Mouse (Mus musculus): Measurements from ENCODE around the gene Gm20388. TPM values are rescaled to one million over a fixed set of nuclear protein-coding genes. Genes with fewer than 3 reads are reported as not detected.
A peak's percentile ranks its signal among the peaks of the same experiment; 100 is the strongest.

Gene Gm20388
- polyA plus RNA-seq, 1 experiment from 2014 or later = 5.3 TPM

DNA sequence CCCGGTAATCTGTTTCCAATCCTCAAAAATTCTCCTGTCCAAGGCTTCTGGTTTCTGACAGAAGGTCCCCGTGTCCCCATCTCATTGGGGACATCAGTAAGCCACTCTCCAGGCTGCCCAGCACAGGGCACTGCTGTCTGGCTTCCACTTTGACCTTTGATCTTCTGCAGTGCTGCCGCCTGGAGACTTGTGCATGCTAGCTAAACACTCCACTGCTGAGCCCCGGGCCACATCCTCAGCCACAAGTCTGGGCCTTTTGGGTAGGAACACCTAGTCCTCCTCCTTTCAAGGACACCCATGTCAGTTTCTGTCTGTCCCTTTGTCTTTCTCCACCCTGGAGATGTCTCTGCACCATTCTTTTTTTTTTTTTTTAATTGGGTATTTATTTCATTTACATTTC is 782.3 kb downstream of the Gm20388 start:
- no peak overlapping the region for H3K27ac ChIP-seq (ENCODE audit: low read depth, low read length)
- no peak overlapping the region for H3K4me3 ChIP-seq (ENCODE audit: low read depth, low read length)
- H3K4me2 ChIP-seq = no peak overlapping the region
- H3K9ac ChIP-seq (ENCODE audit: low read depth, low read length) = no peak overlapping the region
- WGBS = 51% methylated on average over 4 of the region's 4 CpGs
- ATAC-seq (replicated peaks; ENCODE audit: low FRiP score) (no peak), DNase-seq (ENCODE audit: low spot score) (no peak)
- peaks cover 20% of the 10 kb centered on the region for H3K4me1 ChIP-seq (replicated peaks; ENCODE audit: control insufficient read depth, insufficient read depth, low read length)
- no peaks in the 10 kb centered on the region for H3K36me3 ChIP-seq (ENCODE audit: control insufficient read depth, insufficient read depth, low read length)
- peaks cover 4% of the 10 kb centered on the region for H3K27me3 ChIP-seq (replicated peaks; ENCODE audit: control insufficient read depth, insufficient read depth, low read length)
- H3K9me3 ChIP-seq (ENCODE audit: control insufficient read depth, low read length) = no peaks in the 10 kb centered on the region

DNA sequence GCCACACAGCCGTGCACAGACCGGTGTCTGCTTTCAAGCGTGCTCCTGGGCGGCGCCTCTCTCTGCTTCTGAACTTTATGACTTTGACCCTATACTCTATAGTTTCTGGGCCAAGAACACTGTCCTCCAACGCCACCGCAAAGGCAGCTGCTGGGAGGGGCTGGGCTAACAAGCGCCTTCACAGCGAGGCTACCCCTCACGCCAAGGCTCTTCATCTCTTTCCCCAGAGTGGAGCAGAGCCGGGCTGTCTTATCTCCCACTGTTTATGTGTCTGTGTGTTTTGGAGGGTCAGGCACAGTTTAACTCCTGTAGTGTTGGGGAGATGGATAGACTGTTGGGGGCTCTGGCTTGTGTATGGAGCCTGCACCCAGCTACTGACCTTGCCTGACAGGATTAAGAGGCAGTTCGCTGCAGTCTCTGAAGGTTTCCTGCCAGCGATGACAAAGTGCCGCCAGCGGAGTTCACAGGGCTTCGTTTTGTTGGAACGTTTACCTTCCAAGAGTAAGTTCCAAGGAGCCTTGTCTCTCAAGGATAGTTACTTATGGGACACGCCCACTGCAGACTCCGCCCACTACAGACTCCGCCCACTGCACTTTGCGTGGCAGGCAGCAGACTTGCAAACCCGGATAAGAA is 783.3 kb downstream of the Gm20388 start:
- DNase-seq (ENCODE audit: low spot score) (peak; percentile 62), ATAC-seq (replicated peaks; ENCODE audit: low FRiP score) (peak; percentile 49)
- H3K4me3 ChIP-seq (ENCODE audit: low read depth, low read length) = no peak overlapping the region

GRCm38 (mm10) chr8:120696401-120697153 is 785.9 kb downstream of the Gm20388 start:
- Histone ChIP-seq H3K4me1 (replicated peaks; ENCODE audit: control insufficient read depth, insufficient read depth, low read length) (peaks cover 20% of the 10 kb centered on the region), H3K27ac (ENCODE audit: low read depth, low read length) (0 out of 2 replicates have a peak overlapping the region, but pooled peaks have one; percentile 2), H3K9me3 (ENCODE audit: control insufficient read depth, low read length) (no peaks in the 10 kb centered on the region), H3K4me2 (no peak overlapping the region), H3K9ac (ENCODE audit: low read depth, low read length) (no peak overlapping the region), H3K4me3 (ENCODE audit: low read depth, low read length) (no peak overlapping the region), H3K27me3 (replicated peaks; ENCODE audit: control insufficient read depth, insufficient read depth, low read length) (no peaks in the 10 kb centered on the region), H3K36me3 (ENCODE audit: control insufficient read depth, insufficient read depth, low read length) (no peaks in the 10 kb centered on the region)
- DNase-seq (ENCODE audit: low spot score) (no peak), ATAC-seq (replicated peaks; ENCODE audit: low FRiP score) (no peak)
- 61% methylated on average over 13 of the region's 13 CpGs for WGBS

More for the DNA sequence above, 783.3 kb downstream of the Gm20388 start:
- Histone ChIP-seq H3K27me3 (replicated peaks; ENCODE audit: control insufficient read depth, insufficient read depth, low read length) (no peaks in the 10 kb centered on the region; the same call in 1 of the 2 replicates), H3K36me3 (ENCODE audit: control insufficient read depth, insufficient read depth, low read length) (no peaks in the 10 kb centered on the region), H3K9ac (ENCODE audit: low read depth, low read length) (no peak overlapping the region), H3K9me3 (ENCODE audit: control insufficient read depth, low read length) (no peaks in the 10 kb centered on the region), H3K27ac (ENCODE audit: low read depth, low read length) (peak overlapping the region; percentile 43; the same call in 1 of the 2 replicates), H3K4me1 (replicated peaks; ENCODE audit: control insufficient read depth, insufficient read depth, low read length) (peaks cover 20% of the 10 kb centered on the region), H3K4me2 (peak overlapping the region; percentile 30; the same call in 1 of the 2 replicates)
- WGBS = 37% methylated on average over 22 of the region's 22 CpGs

DNA sequence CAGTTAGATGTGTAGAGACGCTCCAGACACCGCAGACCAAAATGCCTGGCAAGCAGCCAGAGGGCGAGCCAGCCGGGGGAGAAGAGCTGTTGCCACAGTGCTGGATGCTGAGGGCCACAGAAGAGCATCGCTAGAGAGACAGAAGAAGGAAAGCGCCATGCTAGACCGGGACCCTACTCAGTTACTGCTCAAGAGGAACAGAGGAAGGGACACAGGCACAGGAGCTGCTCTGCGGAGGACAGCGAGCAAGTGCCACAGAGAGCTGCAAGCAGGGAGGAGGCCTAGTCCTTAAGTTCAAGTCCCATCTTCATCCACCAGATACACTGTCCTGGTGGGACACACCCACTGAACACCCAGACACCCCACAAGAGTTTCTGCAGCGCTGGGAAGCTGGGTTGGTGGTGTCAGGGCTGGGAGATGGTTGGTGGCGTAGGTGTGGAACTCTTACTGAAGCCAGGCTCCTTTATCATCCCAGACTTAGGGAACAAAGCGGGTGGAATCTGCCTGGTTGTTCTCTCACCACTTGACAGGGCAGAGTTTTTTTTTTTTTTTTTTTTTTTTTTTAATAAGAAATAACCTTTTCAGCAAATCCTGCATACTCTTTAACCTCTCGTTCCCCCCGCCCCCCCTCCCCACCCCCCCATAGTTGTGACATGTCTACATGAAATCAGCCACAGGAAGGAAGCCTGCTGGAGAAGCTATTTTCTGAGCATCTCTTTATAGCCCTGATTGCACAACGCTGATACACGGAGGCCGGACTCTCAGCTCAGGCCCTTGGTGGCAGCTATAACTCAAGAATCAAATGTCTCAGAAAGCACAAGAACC is 786.7 kb downstream of the Gm20388 start:
- H3K27ac ChIP-seq (ENCODE audit: low read depth, low read length) = no peak overlapping the region
- H3K4me3 ChIP-seq (ENCODE audit: low read depth, low read length) = no peak overlapping the region
- H3K9ac ChIP-seq (ENCODE audit: low read depth, low read length) = no peak overlapping the region
- no peak for DNase-seq (ENCODE audit: low spot score)
- peaks cover 25% of the 10 kb centered on the region for H3K4me1 ChIP-seq (replicated peaks; ENCODE audit: control insufficient read depth, insufficient read depth, low read length)
- ATAC-seq (replicated peaks; ENCODE audit: low FRiP score) = no peak
- H3K4me2 ChIP-seq = no peak overlapping the region
- H3K9me3 ChIP-seq (ENCODE audit: control insufficient read depth, low read length) = no peaks in the 10 kb centered on the region
- H3K27me3 ChIP-seq (replicated peaks; ENCODE audit: control insufficient read depth, insufficient read depth, low read length) = no peaks in the 10 kb centered on the region
- WGBS = 66% methylated on average over 17 of the region's 17 CpGs
- H3K36me3 ChIP-seq (ENCODE audit: control insufficient read depth, insufficient read depth, low read length) = no peaks in the 10 kb centered on the region

- Histone ChIP-seq H3K27ac (ENCODE audit: low read depth, low read length) (no peak overlapping the region), H3K27me3 (replicated peaks; ENCODE audit: control insufficient read depth, insufficient read depth, low read length) (no peaks in the 10 kb centered on the region), H3K4me3 (ENCODE audit: low read depth, low read length) (no peak overlapping the region), H3K4me2 (no peak overlapping the region), H3K4me1 (replicated peaks; ENCODE audit: control insufficient read depth, insufficient read depth, low read length) (peaks cover 23% of the 10 kb centered on the region), H3K9me3 (ENCODE audit: control insufficient read depth, low read length) (no peaks in the 10 kb centered on the region), H3K36me3 (ENCODE audit: control insufficient read depth, insufficient read depth, low read length) (no peaks in the 10 kb centered on the region), H3K9ac (ENCODE audit: low read depth, low read length) (no peak overlapping the region)
- DNase-seq (ENCODE audit: low spot score) (no peak), ATAC-seq (replicated peaks; ENCODE audit: low FRiP score) (no peak)
These were observed 787.3 kb downstream of the Gm20388 start for GRCm38 (mm10) chr8:120697979-120698272.

GRCm38 (mm10) chr8:120698426-120698825 is 787.8 kb downstream of the Gm20388 start:
- H3K9ac ChIP-seq (ENCODE audit: low read depth, low read length) = no peak overlapping the region
- H3K36me3 ChIP-seq (ENCODE audit: control insufficient read depth, insufficient read depth, low read length) = no peaks in the 10 kb centered on the region
- no peaks in the 10 kb centered on the region for H3K9me3 ChIP-seq (ENCODE audit: control insufficient read depth, low read length)
- H3K4me2 ChIP-seq = no peak overlapping the region
- no peaks in the 10 kb centered on the region for H3K27me3 ChIP-seq (replicated peaks; ENCODE audit: control insufficient read depth, insufficient read depth, low read length)
- peaks cover 23% of the 10 kb centered on the region for H3K4me1 ChIP-seq (replicated peaks; ENCODE audit: control insufficient read depth, insufficient read depth, low read length)
- H3K4me3 ChIP-seq (ENCODE audit: low read depth, low read length) = no peak overlapping the region
- ATAC-seq (replicated peaks; ENCODE audit: low FRiP score) (no peak), DNase-seq (ENCODE audit: low spot score) (no peak)
- H3K27ac ChIP-seq (ENCODE audit: low read depth, low read length) = no peak overlapping the region
- 88% methylated on average over 7 of the region's 7 CpGs for WGBS

- Histone ChIP-seq H3K36me3 (ENCODE audit: control insufficient read depth, insufficient read depth, low read length) (no peaks in the 10 kb centered on the region), H3K9ac (ENCODE audit: low read depth, low read length) (no peak overlapping the region), H3K9me3 (ENCODE audit: control insufficient read depth, low read length) (no peaks in the 10 kb centered on the region), H3K4me1 (replicated peaks; ENCODE audit: control insufficient read depth, insufficient read depth, low read length) (peaks cover 18% of the 10 kb centered on the region), H3K27me3 (replicated peaks; ENCODE audit: control insufficient read depth, insufficient read depth, low read length) (no peaks in the 10 kb centered on the region), H3K4me2 (no peak overlapping the region), H3K4me3 (ENCODE audit: low read depth, low read length) (no peak overlapping the region), H3K27ac (ENCODE audit: low read depth, low read length) (no peak overlapping the region)
- no peak for DNase-seq (ENCODE audit: low spot score)
- 70% methylated on average over 6 of the region's 6 CpGs for WGBS
- ATAC-seq (replicated peaks; ENCODE audit: low FRiP score) = no peak
These were observed 788.4 kb downstream of the Gm20388 start for GRCm38 (mm10) chr8:120699079-120699478.

DNA sequence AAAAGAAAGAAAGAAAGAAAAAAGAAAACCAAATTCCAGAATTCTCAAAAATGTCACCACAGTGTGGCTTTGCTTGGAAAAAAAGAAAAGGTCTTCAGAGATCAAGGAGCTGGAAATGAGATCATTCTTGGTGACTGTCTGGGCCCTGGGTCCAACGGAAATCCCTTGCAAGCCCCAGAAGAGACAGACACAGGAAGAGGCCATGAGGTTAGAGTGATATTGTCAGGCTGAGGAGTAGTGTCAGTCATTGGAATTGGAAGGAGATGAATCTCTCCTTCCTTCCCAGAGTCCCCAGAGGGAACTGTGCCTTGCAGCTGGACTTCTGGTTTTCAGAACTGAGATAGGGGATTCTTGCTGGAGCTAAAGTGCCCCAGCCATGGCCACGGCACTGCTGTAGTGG is 788.9 kb downstream of the Gm20388 start:
- WGBS = 54% methylated on average over 2 of the region's 2 CpGs
- Histone ChIP-seq H3K4me2 (no peak overlapping the region), H3K36me3 (ENCODE audit: control insufficient read depth, insufficient read depth, low read length) (no peaks in the 10 kb centered on the region), H3K4me3 (ENCODE audit: low read depth, low read length) (no peak overlapping the region), H3K4me1 (replicated peaks; ENCODE audit: control insufficient read depth, insufficient read depth, low read length) (peaks cover 14% of the 10 kb centered on the region), H3K9ac (ENCODE audit: low read depth, low read length) (no peak overlapping the region), H3K27ac (ENCODE audit: low read depth, low read length) (no peak overlapping the region; the same call in 1 of the 2 replicates), H3K27me3 (replicated peaks; ENCODE audit: control insufficient read depth, insufficient read depth, low read length) (no peaks in the 10 kb centered on the region), H3K9me3 (ENCODE audit: control insufficient read depth, low read length) (no peaks in the 10 kb centered on the region)
- ATAC-seq (replicated peaks; ENCODE audit: low FRiP score) = no peak
- DNase-seq (ENCODE audit: low spot score) = no peak
